Mouse (Mus musculus): ENCODE results near the gene App.

App gene

DNA sequence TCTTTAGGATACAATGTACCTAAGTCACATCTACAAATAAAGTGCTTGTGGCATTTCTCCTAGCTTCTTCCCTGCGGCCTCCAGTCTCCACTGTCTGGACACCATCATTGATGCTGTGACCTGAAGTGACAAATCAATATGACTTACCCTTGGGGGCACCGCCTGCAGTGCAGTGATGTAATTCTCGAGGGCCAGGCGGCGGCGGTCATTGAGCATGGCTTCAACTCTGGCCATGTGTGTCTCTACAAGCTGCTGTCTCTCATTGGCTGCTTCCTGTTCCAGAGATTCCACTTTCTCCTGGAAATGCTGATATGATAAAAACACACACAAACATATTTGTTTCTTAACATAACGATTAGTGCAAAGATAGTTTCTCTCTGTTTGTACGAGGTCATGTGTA, 148.9 kb downstream of the App start:
- DNase-seq (ENCODE audit: low spot score in 2 of 2) = no peak

DNA sequence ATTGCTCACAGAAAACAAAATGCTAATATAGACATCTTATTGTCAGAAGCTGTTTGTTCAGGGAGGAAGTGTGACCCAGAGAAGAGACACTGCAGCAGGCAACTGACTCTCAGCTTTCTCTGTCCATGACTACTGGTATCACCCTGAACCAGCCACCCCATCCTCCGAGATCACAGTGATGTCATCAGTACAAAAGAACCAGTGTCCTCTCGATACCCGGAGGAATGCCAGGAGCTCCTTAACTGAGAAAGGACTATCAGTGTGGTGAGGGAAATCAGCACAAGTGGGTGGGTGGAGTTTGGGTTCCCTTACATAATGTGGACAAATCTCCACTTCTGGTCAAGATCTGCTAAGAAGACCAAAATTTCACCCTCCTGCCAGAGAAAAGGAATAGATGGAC, 150.5 kb downstream of the App start:
- no peak for DNase-seq (ENCODE audit: low spot score in 2 of 2)

DNA sequence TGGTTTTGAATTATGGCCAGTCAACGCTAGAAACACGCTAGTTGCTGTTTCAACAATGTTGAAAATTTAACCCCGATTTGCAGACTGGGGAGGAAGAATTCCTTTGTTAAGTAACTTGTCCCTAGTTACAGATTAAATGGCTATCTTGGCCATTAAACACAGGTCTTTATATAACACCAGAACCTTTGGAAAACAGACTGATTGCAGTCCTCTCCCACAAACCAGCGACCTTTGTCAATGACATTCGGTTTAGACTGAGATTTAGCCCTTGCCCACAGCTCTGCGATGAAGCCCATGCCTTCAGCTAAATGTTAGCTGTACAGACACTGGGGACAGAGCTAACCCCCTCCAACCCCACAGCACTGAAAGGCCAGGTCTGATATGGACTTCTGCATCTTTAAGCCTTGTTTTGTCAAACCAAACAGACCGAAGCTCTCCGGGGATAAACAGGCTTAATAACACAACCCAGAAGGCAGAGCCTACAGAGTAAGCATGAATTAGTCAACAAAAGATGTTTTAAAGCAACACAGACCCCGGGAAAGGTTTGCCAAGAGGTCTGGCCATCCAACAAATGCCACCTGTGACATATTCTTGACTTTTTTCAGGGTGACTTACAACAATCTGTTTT, 152.8 kb downstream of the App start:
- DNase-seq (ENCODE audit: low spot score in 2 of 2) = no peak

DNA sequence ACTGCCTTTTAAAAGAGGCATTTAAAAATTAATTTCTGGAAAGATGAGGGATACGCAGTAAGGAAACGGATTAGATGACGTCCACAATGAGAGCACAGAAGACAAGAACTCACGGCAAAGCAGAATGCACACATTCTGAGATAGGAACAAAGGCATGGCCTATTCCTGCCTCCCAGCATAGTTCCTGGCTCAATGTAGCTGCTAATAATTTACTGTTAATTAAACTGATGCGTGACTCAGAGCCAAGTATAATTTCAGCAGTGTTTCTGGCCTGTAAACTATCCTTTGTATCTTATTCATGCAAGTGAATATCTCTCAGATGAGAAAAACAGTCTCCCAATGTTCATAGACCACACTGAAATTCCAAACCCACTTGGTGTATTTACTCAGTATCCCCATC, 154.3 kb downstream of the App start:
- DNase-seq (ENCODE audit: low spot score in 2 of 2) = no peak

DNA sequence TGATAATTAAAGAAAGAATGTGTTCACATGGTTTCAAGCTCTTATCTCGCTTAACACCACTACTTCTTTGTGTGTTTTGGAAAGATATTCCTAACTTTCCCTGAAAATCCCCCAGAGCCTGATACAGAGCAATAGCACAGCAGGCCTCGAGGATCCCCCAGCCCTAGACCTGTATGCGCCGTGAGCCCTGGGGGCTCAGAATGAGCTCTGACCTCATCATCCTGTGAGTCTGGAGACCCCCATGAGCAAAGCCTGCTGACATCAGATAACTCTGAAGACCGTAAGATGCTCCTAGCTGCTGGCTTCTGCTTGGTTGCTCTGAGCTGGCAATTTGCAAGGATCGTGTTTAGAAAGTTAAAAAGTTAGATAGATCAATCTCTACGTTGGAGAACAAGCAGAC, 155.7 kb downstream of the App start:
- DNase-seq (ENCODE audit: low spot score in 2 of 2) = no peak

DNA sequence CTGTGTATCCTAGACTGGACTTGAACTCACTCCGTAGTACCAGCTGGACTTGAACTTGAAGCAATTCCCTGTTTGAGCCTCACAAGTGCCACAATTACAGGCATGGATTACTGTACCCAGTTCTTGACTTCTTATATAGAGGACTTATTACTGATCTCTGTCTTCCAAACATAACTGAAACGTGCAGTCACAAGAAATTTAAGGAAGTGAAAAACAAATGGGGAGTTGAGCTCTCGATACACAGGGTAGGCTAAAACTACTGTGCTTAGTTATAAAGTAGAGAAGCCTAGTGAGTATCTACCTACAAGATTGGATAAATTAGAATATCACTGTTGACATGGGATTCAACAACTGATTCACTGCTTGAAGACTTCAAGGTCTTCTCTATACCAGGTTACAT, 160.9 kb downstream of the App start:
- no peak for DNase-seq (ENCODE audit: low spot score in 2 of 2)

DNA sequence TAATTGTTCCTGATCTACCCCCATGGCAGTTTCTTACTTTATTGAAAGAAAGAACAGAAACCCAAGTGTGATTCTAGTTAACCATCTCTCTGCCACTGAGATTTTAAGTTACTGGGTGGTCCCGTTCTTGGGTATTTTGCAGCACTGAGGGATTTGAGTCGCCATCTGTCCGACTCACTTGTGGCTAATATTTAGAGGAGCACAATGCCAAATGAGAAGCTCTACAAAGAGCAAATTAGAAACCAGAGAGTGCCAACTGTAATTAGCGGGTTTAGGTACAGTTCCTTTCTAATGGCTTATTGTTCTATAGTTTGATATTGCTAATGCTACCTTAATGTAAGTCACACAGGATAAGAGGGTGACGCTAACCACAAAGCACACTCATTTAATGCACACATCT, 161.4 kb downstream of the App start:
- no peak for DNase-seq (ENCODE audit: low spot score in 2 of 2)

DNA sequence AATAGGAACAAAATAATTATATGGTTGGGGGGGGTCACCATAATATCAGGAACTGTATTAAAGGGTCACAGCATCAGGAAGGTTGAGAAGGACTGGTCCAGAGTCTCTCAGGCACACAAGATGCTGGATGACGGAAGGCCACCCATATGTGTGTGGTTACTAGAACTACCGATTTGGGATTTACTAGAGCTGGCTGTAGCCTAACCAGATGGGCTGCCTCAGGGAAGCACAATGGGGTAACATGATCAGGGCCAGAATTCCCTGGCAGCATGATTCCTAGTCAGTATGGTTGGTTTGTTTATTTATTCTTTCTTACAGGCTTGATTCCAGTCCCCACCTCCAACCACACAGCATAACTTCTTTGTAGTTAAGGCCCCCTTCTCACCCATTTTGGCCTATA, 162.9 kb downstream of the App start:
- DNase-seq (ENCODE audit: low spot score in 2 of 2) = no peak

DNA sequence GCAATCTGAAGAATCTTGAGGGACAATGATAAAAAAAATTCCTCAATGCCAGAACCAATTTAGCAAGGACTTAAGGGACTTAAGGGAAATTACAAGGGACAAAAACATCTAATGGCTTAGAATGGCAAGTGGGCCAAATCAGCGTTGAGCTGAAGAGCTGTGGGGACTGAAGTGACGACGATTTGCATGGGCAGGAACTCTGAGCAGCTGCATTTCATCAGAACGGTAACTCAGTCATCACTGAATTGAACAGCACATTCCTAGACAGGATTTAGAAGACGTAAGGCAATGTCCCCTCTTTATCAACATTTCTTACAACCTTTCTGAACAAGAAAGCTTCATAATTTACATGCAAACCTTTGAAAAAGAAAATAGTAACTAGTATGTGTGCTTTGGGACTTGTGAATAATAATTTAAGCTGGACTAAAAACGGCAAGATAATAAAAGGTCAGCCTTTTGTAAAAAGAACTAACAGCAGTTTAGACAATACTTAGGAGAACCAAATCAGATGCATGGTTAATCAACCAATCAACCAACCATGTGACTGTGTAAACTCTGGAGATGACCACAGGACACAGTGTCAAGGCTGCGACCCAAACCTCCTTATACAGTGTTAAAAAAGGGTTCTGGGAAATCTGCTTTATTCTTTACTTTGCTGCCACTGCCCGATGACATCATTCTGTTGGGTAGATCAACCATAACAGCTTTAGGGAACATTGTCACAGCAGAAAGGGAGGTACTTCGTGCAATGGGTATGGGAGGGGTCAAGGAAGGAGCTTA, 164.5 kb downstream of the App start:
- DNase-seq (ENCODE audit: low spot score in 2 of 2) = no peak

DNA sequence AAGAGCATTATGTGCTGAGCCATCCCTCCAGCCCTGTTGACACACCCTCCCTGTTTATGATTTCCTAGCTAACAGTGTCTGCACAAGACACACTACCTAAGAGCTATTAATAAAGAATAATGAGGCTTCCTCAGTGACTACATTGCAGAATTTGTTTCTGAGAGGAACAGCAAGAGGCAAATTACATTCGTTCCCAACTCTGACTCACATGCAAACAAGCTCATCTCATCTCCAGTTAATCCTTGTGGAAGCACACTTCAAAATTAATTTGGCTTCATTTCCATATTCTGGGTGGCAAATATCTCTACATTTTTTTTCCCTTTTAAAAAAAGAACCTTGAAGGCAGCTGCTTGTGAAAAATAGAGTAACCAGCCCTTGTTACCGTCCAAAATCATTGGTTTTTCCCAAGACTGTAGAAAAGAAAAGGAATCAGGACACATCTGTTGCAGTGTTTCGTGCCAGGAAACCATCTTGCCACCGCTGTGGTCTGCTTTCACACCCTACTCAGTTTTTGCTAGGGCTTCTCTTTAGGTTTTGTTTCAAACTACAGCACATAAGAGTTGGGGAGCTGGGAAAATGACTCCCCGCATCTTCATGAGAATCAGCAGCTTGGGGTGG, 171.5 kb downstream of the App start:
- DNase-seq (ENCODE audit: low spot score in 2 of 2) = no peak

DNA sequence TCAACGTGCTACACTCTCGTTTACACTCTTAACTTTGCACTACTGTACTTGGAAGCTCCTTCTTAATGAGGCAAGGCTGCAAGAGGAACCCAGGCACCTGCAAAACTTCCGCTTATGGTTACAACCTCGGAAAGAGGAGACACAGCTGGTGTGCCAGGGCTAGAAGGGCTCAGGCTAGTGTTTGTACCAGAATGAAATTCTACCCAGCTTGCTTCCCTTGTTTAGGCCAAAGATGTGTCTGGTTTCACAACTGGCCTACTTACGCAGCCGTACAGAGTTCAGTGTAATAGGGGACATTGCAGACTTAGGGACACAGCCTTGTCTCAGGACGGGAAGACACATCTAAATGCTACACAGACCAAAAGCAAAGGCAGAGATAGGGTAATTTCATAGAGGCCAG, 173.3 kb downstream of the App start:
- no peak for DNase-seq (ENCODE audit: low spot score in 2 of 2)

DNA sequence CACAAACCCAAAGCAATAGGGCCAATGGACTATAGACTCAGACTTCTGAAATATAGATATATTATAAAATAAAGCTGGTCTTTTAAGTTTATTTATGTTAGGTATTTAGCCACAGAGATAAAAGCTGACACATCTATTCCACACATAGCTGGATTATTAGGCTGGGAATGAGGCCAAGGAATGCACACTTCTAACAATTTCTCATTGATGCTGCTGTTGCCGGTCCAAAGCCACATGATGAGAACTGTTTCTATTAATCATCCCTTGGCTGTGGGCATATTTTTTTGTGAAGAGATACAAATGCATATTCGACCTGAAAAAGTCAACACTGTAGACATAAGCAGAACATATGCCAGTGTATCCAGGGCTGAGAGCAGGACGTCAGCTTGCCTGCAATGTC, 176.0 kb downstream of the App start:
- DNase-seq (ENCODE audit: low spot score in 2 of 2) = no peak

DNA sequence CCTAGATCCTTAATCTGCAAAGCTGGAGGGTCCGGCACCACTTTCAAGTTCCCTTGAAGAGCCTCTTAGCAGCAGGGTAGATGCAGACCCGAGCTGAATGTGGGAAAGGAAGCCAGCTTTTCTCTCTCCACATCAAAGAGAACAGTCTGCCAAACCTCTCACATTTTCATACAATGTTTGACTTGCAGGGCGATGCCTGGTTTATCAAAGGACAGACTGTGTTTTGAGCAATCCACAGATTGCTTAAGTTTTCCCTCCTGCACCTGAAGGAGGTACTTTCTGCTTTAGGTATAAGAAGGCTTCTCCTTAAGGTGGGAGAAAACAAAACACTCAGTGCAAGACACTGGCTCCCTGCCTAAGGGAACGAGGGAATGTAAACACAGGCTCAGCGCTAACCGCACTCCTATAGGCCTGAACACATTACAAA, 178.1 kb downstream of the App start:
- DNase-seq (ENCODE audit: low spot score in 2 of 2) = no peak

DNA sequence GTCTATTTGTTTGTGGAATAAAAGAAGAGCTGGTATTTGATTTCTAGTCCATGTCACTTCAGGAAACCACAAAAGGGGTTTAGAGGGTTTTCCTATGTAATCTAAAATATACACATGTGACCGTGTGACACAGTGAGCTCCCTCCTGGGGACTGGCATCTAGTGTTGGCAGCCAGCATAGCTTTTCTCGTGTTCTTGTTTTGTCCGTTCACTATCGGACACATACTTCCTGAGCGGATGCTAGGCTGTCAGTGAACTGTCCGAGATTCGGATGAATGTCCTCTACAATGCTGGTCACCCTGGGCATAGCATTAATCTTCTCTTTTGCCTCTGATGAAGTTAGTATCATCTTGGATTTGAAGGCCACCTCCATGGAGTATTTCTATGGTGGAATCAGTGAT, 180.7 kb downstream of the App start:
- no peak for DNase-seq (ENCODE audit: low spot score in 2 of 2)

DNA sequence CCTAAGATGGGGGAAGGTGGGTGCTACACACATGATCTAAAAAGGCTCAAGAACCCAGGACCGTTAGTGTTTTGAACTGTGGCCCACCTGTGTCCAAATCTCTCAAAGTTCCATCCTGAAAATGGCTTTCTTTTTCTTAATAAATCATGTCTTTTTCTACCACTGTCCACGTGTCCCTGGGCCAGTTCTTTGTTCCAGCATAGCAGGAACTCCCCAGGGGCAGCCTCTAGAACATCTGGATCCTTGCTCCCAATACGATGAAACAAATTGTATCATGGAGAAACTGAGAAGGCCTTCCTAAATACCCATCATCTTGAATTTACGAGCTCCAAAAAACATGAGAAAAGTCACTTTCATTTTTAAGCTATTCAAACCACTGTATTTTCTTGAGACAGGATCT, 182.6 kb downstream of the App start:
- no peak for DNase-seq (ENCODE audit: low spot score in 2 of 2)

DNA sequence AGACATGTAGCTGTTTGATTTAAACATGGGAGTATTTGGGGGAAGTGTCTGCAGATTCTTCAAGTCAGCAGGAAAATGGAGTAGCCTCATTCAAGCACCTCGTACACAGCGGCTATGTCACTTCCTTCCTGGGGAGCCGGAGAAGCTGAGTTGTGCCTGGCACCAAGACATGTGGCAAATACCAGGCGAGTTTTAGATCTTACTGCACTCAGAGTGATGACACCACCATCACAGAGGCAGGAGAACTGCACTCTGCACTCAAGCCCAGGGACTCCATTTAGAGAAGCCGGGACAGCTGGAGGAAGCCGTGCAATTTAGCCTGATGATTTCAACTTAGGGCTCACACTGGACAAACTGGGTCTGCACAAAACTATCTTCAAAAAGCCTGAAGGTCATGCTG, 183.6 kb downstream of the App start:
- no peak for DNase-seq (ENCODE audit: low spot score in 2 of 2)

DNA sequence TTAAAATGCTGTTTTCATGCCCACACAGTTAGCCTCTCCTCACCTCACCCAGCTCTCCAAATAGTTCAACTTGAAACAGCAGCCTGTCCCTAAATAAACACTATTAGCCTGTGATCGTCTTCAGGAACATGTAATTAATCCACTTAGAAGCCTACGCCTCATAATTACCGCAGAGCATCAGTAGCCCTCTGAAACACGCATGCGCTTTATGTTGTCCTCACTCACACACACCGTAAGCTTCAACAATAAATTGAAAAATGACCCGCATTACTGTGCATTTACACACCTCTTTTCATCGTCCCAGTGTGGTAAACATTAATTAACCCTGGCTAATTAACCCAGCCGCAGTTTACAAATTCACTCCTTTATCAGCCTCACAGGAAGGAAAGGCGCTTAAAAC, 184.1 kb downstream of the App start:
- DNase-seq (ENCODE audit: low spot score in 2 of 2) = no peak

DNA sequence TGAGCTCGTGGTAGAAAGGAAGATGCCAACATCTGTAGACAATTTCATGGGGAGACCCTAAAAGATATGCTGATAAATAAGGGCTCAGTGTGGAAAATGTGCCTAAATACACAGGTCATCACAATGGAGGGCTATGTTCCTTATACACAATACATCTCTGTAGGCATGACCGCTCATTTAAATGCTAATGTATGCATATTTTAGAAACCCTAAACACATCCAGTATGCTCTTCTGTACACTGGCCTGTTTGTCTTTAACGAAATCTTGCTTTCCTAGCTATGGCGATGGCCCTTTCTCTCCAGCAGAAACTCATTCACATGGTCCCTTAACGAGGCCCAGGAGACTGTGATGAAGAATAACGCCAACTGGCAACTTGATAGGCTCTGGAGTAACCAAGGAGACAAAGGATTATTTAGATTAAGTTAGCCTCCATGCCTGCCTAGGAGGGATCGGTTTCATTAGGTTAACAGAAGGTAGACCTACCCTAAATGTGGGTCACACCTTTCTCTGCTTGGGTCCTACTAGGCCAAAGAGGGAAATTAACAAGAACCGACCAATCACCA, 185.8 kb downstream of the App start:
- DNase-seq (ENCODE audit: low spot score in 2 of 2) = no peak

DNA sequence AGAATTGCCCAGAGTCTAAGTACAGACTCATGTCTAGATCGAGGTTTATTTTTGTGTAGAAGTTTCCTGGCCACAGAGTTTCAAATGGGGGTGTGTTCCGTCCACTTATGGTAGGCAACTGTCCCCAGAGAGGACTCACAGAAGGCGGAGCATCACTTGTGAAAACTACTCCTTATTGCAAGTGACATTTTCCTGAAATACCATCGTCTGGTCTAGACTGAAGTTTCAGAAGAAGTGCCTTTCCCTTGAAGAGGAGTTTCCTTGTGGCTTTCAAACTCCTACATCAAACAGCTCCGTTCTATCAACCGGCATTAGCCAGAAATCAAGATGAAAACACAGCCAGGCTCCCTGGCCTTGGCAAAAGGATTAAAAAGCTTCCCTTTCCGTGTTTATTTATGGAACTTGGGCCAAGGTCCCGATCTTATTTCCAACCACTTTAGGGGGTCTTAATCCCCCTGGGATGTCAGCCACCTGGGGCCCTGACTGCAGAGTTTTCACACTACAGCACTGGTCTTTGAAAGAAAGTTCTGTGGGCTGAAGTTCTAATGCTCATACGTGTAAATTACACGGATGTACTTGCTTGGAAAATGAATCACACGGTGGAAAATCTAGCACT, 187.4 kb downstream of the App start:
- DNase-seq (ENCODE audit: low spot score in 2 of 2) = no peak

DNA sequence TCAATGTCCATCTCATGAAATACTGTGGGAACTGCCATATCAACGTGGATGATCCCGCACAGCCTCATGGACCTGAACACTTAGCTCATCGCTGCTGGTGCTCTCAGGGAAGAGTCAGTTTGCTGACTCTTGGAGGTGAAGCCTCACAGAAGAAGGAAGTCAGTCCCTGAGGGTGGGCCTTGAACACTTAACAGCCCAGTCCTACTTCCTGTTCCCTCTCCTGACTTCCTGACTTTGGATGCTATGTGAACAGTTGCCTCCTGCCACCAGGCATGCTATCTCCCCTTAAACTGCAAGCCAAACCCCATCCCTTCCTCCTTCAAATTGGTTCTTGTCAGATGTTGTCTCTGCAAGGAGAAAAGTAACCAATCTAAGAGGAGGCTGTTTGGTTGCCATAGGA, 188.2 kb downstream of the App start:
- DNase-seq (ENCODE audit: low spot score in 2 of 2) = no peak

DNA sequence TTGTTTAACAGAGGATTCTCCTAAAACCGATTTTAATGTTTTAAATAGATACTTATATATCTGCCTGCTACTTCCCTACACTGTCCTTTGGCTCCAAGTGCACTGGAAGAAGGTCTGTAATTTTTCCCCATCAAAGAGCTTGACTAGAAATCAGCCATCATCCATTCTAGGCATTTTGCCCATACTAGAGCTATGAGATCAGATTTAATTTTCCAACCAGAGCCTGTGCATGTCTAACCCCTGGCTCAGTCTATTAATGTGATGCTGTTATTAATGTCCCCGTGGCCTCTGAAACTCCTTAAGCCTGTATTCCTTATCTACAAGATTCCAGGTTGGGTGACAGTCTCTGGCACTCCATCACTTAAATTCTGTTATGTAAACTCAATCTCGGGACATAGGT, 190.1 kb downstream of the App start:
- DNase-seq (ENCODE audit: low spot score in 2 of 2) = no peak

DNA sequence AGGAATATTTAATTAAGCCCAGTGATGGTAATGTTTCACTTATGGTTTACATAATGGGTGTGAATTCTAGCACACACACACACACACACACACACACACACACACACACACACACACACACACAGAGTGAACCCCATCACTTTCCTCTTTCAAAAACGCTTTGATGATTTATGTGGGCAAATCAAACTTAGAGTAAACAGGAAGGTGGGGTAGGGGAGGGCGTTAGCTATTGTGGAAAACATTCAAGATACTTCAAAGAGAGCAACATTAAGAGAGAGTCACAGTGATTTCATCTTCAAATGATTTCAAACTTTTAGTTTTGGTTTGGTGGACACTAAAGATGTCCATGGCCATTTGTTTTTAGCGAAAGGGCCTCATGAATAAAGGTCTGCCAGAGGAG, 191.0 kb downstream of the App start:
- DNase-seq (ENCODE audit: low spot score in 2 of 2) = no peak

DNA sequence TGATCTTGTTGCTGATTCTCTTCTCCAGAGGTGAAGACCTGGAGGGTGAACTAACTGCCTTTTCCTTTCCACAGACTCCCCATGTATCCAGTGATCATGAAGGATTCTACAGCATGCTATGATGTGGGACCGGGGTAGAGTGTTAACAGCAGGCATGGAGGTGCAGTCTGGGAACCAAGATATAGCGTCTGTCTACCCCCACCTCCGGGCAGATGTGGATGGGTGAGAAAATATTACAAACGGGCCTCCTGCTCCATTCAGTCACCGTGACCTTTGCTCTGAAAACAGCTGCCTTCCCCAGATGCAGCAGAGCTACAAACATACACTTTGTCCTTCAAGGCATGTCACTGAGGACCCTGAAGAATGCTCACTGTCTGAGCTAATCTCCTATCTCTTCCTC, 195.0 kb downstream of the App start:
- DNase-seq (ENCODE audit: low spot score in 2 of 2) = no peak
